Mouse (Mus musculus) B cell, adult (primary cell): ENCODE results near the gene Znhit1. TPM values are rescaled to one million over a fixed set of nuclear protein-coding genes. Genes with fewer than 3 reads are reported as not detected.

Experiments
- total RNA-seq: library from RNA; stranded (reverse); gene quantifications from 4 replicates; pipeline ENCODE4 v1.2.4, GENCODE M21; 2023; ENCODE audit not compliant: inconsistent age

The Znhit1 gene
- total RNA-seq: 21.9 to 29.1 TPM (median 27.2 TPM) in 4 replicates

DNA sequence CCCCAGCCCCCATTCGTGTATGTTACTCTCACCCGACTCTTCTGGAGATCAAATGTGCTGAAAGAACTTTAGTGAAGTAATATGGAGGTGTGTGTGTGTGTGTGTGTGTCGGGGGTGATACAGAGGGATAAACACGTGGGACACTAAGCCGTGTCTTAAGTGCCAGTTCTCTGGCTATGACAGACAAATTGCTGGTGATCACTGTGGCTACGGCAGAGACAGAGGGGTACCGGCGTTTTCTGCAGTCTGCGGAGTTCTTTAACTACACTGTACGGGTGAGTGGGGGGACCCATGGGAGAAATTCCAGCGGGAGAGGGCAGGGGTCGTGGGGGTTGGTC, at the start of gene Znhit1:
Znhit1 (minus strand) TSS at position 88 of the 338 bp plus-strand sequence.

DNA sequence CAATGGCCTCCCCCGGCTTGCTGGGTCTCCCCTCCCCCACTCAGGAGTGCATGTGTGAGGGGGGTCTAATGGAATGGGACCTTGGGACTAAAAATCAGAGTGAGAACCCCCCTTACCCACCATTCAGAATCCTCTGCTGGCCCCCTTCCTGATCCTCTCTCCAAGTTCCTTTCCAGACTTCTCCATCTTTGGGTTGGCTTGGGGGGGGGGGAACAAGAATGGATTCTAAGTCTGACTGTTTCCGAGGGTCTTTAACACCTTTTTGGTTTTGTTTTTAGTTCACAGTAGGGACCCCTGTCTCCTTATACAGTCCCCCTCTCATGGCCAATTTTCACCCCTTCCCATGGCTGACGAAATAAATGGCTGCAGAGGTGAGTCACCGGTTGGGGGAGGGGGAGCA, 38.3 kb upstream of the Znhit1 start, which contains the start of gene Vgf:
Vgf (plus strand) TSS at position 301 of the 400 bp plus-strand sequence.

DNA sequence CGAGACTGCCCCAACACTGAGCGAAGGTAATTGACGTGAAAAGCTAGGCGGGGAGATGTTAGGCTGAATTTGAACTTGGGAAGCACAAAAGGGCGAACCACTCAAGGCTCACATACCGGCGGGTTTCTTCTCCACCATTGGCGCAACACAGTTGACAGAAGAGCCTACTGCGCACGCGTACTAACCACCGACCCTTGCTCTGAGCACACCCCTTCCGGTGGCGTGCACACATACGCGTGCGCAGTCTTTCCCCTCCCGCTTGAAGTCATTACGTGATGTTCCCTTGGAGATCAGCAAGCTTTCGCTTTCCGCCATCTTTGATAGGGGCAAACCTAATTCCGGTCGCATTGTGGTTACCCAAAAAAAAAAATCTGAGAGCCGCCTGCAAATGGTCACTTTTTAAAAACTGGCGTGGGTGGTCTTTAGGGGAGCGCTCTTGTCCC, 1.1 kb downstream of the Znhit1 start, which contains the start of gene Plod3:
Plod3 (plus strand) TSS at position 325 of the 443 bp plus-strand sequence.

DNA sequence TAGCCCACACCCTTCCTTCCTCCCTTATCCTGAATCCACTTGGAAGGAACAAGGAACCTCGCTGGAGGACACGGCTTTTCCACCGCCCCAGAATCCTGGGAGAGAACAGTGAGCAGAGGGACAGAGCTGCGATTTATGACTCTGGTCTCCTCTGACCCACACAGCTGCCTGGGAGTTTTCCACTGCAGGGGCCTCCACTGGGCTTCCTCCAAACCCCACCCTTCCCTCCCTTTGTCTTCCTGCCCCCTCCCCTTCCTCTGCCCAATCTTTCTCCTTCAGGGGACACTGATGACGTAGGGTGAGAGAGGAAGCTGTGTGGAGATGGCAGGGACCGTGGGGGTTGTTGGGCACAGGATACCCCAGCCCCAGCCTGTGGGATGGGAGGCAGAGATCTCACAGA, 21.5 kb downstream of the Znhit1 start, which contains the start of gene Cldn15:
Cldn15 (plus strand) TSS at position 286 of the 400 bp plus-strand sequence.

DNA sequence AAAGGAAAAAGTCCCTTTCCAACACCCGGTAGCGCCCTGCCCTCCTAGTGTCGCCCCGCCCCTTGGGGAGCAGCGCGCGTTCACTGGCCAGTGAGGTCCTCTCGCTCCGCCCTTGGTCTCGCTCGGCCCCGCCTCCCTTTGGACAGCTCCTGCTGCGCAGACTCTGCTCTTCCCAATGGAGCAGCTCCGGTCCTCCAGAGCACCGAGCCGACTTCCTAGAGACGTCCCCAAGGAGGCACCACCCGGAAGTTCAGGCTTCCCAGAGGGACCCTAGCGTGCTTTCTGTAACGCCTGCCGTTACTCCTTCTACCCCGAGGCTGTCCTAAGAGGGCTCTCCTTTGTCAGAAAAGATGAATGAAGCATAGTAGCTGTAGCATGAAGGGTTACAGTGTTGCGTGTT, 34.8 kb downstream of the Znhit1 start, which contains the start of gene Fis1:
Fis1 (plus strand) TSS at position 261 of the 400 bp plus-strand sequence.

Other genes starting within 250 kb of the Znhit1 start
- not detected in 4 replicates for gene Col26a1, start 104.8 kb downstream of the Znhit1 start, total RNA-seq
- 15.6 to 28.1 TPM (median 22.4 TPM) in 4 replicates for gene Ift22, start 79.9 kb downstream of the Znhit1 start, total RNA-seq
- 162 to 190 TPM (median 176 TPM) in 4 replicates for gene Fis1, start 34.7 kb downstream of the Znhit1 start, total RNA-seq
- 0.35 to 1.4 TPM in 2 of 4 replicates, not detected in the others for gene Cldn15, start 21.4 kb downstream of the Znhit1 start, total RNA-seq
- gene Plod3, start 1.0 kb downstream of the Znhit1 start, total RNA-seq: 19.4 to 29.8 TPM (median 27.6 TPM) in 4 replicates
- gene Vgf, start 38.4 kb upstream of the Znhit1 start, total RNA-seq: 0.94 to 1.9 TPM (median 1.4 TPM) in 4 replicates
- 21.2 to 26.8 TPM (median 22.0 TPM) in 4 replicates for gene Ap1s1, start 58.1 kb upstream of the Znhit1 start, total RNA-seq
- gene Serpine1, start 84.2 kb upstream of the Znhit1 start, total RNA-seq: not detected in 4 replicates
- 58.3 to 72.3 TPM (median 64.2 TPM) in 4 replicates for gene Trim56, start 128.2 kb upstream of the Znhit1 start, total RNA-seq
- gene Muc3, start 161.3 kb upstream of the Znhit1 start, total RNA-seq: not detected in 4 replicates
- gene Muc3a, start 224.4 kb upstream of the Znhit1 start, total RNA-seq: 10.4 to 13.8 TPM (median 11.2 TPM) in 4 replicates